Mouse (Mus musculus) bone marrow, adult 2 months (tissue): Measurements from ENCODE around the gene Epn3. TPM values are rescaled to one million over a fixed set of nuclear protein-coding genes. Genes with fewer than 3 reads are reported as not detected.

Experiments
- H3K27ac ChIP-seq: fragments of 200-500 bp; 2 replicates; pipeline ENCODE4 v1.5.1; 2012; ENCODE audit warnings: low read depth, mild to moderate bottlenecking, control low read depth, inconsistent platforms, low read length; ENCODE audit not compliant: control insufficient read depth, poor library complexity, insufficient read depth
- H3K4me1 ChIP-seq: fragments of 200-500 bp; 2 replicates; pipeline ENCODE4 v1.6.1; 2011; ENCODE audit warnings: low read length; ENCODE audit not compliant: control insufficient read depth, insufficient read depth
- H3K4me3 ChIP-seq: fragments of 200-500 bp; replicated peaks from 2 replicates; pipeline ENCODE3; 2011; ENCODE audit warnings: mild to moderate bottlenecking, low read depth, low read length, control low read depth; ENCODE audit not compliant: control insufficient read depth
- CTCF ChIP-seq: fragments of 200-500 bp; IDR thresholded peaks from 2 replicates; pipeline ENCODE4 v1.5.1; 2011; ENCODE audit warnings: low read length, control low read depth; ENCODE audit not compliant: control insufficient read depth, insufficient read depth
- POLR2A ChIP-seq: fragments of 200-500 bp; IDR thresholded peaks from 2 replicates; pipeline ENCODE4 v1.6.1; 2011; ENCODE audit warnings: low read depth, mild to moderate bottlenecking, control low read depth, low read length, borderline replicate concordance; ENCODE audit not compliant: control insufficient read depth
- WGBS: fragments of 180-500 bp; shearing (Covaris S2); methylation state at CpG from one replicate; pipeline ENCODE4 v1.1.7; 2018; 5-methylcytosine and 5-hydroxymethylcytosine counted together
- polyA plus RNA-seq: library from polyadenylated mRNA; stranded (reverse); fragments of >200 nt; gene quantifications from 2 replicates; pipeline ENCODE4 v1.2.4, GENCODE M21; 2011; ENCODE audit warnings: low replicate concordance; ENCODE audit not compliant: missing spikeins, insufficient read depth, insufficient read length

Gene Epn3
- polyA plus RNA-seq, 1 experiment, result not detected

DNA sequence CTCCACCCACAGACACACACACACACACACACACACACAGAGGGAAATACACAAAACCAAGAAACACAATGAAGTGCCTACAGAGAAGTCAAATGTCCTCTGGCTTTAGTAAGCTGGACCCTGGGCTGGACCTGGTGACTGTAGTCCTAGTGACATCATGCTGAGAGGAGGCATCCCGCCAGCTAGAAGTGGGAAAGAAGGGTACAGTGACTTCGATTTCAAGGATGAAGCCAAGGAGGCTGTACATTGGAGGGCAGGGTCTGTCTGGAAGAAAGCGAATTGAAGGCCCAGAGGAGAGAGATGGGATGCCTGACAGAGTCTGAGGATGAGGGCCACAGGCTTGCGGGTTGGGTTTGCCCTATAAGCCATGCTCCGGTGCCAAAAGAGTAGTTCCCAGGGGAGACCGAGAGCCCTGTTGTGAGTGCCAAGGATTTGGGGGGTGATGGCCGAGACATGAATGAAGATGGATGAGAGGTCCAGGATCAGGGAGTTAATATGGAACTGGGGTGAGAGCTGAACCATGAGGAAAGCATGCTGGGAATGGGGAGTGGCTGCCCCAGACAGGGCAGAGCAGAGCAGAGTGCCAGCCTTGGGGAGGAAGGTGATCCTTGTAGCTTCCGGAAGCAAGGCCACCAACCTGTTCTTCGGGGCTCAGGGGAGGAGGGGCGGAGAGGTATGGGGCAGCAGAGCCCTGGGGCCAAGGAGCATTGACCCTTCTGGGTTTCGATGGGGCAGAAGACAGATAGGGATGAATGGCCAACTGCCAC, 10.8 kb downstream of the Epn3 start:
- Histone ChIP-seq H3K4me1 (no peaks in the 10 kb centered on the region), H3K4me3 (no peak overlapping the region), H3K27ac (no peak overlapping the region)
- WGBS, result 78% methylated on average over 11 of the region's 11 CpGs
- TF ChIP-seq POLR2A (no peak), CTCF (no peak)

GRCm38 (mm10) chr11:94486001-94486400, 13.8 kb downstream of the Epn3 start, which contains the start of gene Spata20:
Gene Spata20, minus strand, starts transcription at chr11:94486179.
- H3K4me3 ChIP-seq, result no peak within 1 kb of the TSS
- H3K4me1 ChIP-seq, result no peaks in the 10 kb centered on the region
- TF ChIP-seq CTCF, result peak; percentile 71
- no peak for TF ChIP-seq POLR2A
- 3% methylated on average over 24 of the region's 24 CpGs for WGBS
- H3K27ac ChIP-seq, result no peak within 1 kb of the TSS

DNA sequence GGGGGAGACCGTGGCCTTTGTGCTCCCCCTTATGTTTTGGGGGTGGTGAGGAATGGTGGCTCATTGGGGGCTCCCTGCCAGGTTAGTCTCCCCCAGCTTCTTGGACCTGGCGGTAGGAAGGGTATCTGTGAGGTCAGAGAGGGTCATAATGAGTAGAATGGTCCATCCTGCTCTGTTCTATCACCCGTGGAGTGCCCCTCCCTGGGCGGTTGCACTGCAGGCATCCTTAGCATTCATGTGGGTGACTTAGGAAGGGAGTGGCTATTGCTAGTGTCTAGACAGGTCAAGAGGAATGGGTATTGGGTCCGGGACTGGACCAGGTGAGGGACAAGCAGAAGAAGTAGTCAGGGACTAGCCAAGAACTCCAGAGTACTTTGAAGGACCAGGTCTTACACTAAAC, 14.6 kb downstream of the Epn3 start:
- no peaks in the 10 kb centered on the region for H3K4me1 ChIP-seq
- H3K27ac ChIP-seq, result no peak overlapping the region
- H3K4me3 ChIP-seq, result no peak overlapping the region
- TF ChIP-seq POLR2A, result no peak
- TF ChIP-seq CTCF, result no peak
- 59% methylated on average over 5 of the region's 5 CpGs for WGBS

GRCm38 (mm10) chr11:94484636-94485035, 15.1 kb downstream of the Epn3 start:
- no peak overlapping the region for H3K27ac ChIP-seq
- no peaks in the 10 kb centered on the region for H3K4me1 ChIP-seq
- H3K4me3 ChIP-seq, result no peak overlapping the region
- no peak for TF ChIP-seq CTCF
- no peak for TF ChIP-seq POLR2A
- 75% methylated on average over 9 of the region's 9 CpGs for WGBS

GRCm38 (mm10) chr11:94483921-94484320, 15.9 kb downstream of the Epn3 start:
- 73% methylated on average over 14 of the region's 14 CpGs for WGBS
- TF ChIP-seq CTCF (no peak), POLR2A (no peak)
- Histone ChIP-seq H3K4me3 (no peak overlapping the region), H3K4me1 (no peaks in the 10 kb centered on the region), H3K27ac (no peak overlapping the region)

DNA sequence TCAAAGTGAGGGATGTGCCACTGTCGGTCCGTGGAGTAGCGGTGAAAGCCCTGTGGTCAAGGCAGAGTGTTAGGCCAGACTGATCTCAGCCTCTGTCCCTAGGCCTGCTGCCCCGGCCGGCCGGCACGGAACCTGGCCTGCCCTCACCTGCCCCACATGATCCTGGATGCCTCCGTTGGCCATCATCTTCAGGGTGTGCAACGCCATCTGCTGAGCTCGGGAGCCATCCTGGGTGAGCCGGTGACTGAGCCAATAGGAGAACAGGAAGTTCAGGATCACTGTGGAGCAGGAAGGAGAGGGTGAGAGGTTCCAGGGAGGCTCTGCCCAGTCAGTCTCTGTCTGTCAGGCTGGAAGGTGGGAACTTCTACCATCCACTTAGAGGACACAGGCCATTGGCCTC, 16.3 kb downstream of the Epn3 start:
- H3K4me1 ChIP-seq, result no peaks in the 10 kb centered on the region
- TF ChIP-seq POLR2A (no peak), CTCF (no peak)
- WGBS, result 80% methylated on average over 11 of the region's 11 CpGs
- no peak overlapping the region for H3K27ac ChIP-seq
- no peak overlapping the region for H3K4me3 ChIP-seq

DNA sequence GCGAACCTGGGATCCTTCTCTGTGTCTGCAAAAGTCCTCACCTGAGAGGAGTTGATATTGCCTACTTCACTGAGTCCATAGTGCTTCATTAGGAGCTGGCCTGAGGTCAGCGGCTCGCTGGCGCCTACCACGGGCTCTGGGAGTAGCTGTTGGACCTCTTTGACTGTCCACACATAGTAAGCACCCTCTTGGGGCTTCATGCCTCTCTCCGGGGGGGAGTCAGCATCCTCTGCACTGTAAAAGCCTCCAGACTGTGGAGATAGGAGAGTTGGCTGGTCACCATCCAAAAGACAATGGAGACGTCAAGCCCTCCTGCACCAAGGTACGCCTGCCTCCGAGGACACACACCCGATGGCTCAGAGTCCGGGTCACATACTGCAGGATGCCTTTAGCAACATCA, 17.0 kb downstream of the Epn3 start:
- 85% methylated on average over 11 of the region's 11 CpGs for WGBS
- Histone ChIP-seq H3K27ac (no peak overlapping the region), H3K4me1 (no peaks in the 10 kb centered on the region), H3K4me3 (no peak overlapping the region)
- TF ChIP-seq CTCF, result no peak
- TF ChIP-seq POLR2A, result no peak

DNA sequence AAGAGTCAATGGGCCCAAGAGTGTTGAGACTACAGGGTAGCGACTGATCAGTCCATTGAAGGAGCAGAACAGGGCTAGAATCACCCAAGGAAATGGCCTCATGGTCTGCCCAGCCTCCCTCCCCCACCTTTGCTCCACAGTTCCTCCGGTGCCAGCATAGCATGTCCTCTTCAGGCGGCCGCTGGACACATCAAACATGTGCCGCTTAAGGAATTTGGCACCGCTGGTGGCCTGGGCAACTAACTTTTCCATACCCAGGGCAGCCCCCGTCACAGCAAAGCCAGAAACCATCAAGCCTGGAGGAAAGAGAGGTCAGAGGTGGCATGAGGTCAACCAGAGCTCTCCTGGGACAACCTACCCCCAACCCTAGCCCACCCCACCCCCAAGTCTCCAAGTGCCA, 17.8 kb downstream of the Epn3 start:
- H3K4me3 ChIP-seq, result no peak overlapping the region
- WGBS, result 88% methylated on average over 7 of the region's 7 CpGs

More for the DNA sequence above, 17.8 kb downstream of the Epn3 start:
- TF ChIP-seq CTCF (no peak), POLR2A (no peak)
- no peaks in the 10 kb centered on the region for H3K4me1 ChIP-seq
- no peak overlapping the region for H3K27ac ChIP-seq
